Mouse (Mus musculus) R1 (cell line): ENCODE measurements around the gene Drd2.

Experiments used
- DNase-seq: peaks from one replicate; pipeline ENCODE4 v3.0.0-alpha.2; 2018; ENCODE audit warnings: low read depth, low spot score

The Drd2 gene

DNA sequence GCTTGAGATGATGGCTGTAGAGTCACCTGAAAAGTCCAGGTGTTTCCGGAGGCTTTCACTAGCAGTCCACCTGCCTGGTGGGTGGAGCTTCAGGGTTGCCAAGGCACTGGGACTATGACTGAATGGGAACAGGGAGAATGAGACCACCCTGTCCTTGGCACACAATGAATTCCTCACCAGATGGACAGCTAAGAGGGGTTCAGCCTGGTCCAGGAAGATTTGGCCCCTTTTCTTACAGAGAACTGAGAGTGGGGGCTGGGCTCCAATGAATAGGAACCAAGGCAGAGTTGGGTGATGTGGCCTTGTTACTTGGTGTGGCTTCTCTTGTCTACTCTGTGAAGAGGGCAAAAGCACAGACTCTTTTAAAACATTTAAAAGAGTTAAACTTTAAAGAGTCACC lies 112.0 kb downstream of the Drd2 start:
- no peak for DNase-seq

DNA sequence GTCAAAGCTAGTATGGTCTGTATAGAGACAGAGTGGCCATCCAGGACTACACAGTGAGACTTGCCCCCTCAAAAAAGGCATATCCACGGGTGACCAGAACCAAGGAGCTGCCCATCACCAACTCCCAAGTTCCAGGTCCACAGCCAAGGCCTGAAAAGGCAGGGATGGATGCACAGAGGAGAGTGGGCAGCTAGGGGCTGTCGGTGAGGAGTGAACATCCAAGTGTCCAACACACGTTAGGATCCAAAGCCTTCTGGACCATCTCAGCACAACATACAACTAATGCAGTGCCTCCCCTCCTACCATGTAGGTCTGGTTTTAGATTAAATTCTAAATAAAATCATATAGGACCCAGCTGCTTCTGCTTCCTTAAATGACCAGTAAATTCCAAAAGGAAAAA lies 115.7 kb downstream of the Drd2 start:
- DNase-seq: no peak
